Mouse (Mus musculus) intestine, postnatal 0 days (tissue): ENCODE results near the gene 4921517D22Rik. TPM values are rescaled to one million over a fixed set of nuclear protein-coding genes. Genes with fewer than 3 reads are reported as not detected.
"Not testable (repeated sequence)": the region's sequence is repeated elsewhere in the genome, so short reads cannot be mapped to it uniquely, and the experiment has no call there.

Source experiments
- ATAC-seq: fragments of 200-750 bp; cut with Nextera tagmentation; 2 replicates; pipeline ENCODE4 v1.8.0; 2017; ENCODE audit warnings: mild to moderate bottlenecking, moderate TSS enrichment, moderate library complexity
- H3K27ac ChIP-seq: fragments of 300-500 bp; sonication (generic); 2 replicates; pipeline ENCODE4 v1.5.1; 2014; ENCODE audit warnings: mild to moderate bottlenecking, low read depth, low read length, moderate library complexity
- H3K27me3 ChIP-seq: fragments of 300-500 bp; sonication (generic); replicated peaks from 2 replicates; pipeline ENCODE4 v1.6.1; 2014; ENCODE audit warnings: low read length, mixed read lengths; ENCODE audit not compliant: control insufficient read depth, insufficient read depth
- H3K36me3 ChIP-seq: fragments of 300-500 bp; sonication (generic); 2 replicates; pipeline ENCODE4 v1.6.1; 2014; ENCODE audit warnings: mild to moderate bottlenecking, moderate library complexity; ENCODE audit not compliant: control insufficient read depth, insufficient read depth
- H3K4me1 ChIP-seq: fragments of 300-500 bp; sonication (generic); replicated peaks from 2 replicates; pipeline ENCODE4 v1.6.1; 2014; ENCODE audit warnings: antibody characterized with exemption, low read length, mixed read lengths; ENCODE audit not compliant: control insufficient read depth, insufficient read depth
- H3K4me2 ChIP-seq: fragments of 300-500 bp; sonication (generic); replicated peaks from 2 replicates; pipeline ENCODE4 v1.6.1; 2014; ENCODE audit warnings: low read depth, mild to moderate bottlenecking, moderate library complexity
- H3K4me3 ChIP-seq: fragments of 300-500 bp; sonication (generic); 2 replicates; pipeline ENCODE4 v1.5.1; 2014; ENCODE audit warnings: low read depth, low read length
- H3K9ac ChIP-seq: fragments of 300-500 bp; sonication (generic); 2 replicates; pipeline ENCODE4 v1.6.1; 2014; ENCODE audit warnings: mild to moderate bottlenecking, low read depth, low read length
- H3K9me3 ChIP-seq: fragments of 300-500 bp; sonication (generic); 2 replicates; pipeline ENCODE4 v1.6.1; 2016; ENCODE audit warnings: mixed run types; ENCODE audit not compliant: control insufficient read depth
- CTCF ChIP-seq: sonication (generic); IDR thresholded peaks from 2 replicates; pipeline ENCODE4 v1.5.1; 2016; ENCODE audit warnings: low read depth, mild to moderate bottlenecking, control low read depth, antibody characterized with exemption, moderate library complexity
- WGBS: fragments of 180-500 bp; shearing (Covaris S2); extraction: QIAGEN DNeasy Blood & Tissue Kit; methylation state at CpG from one replicate; pipeline ENCODE4 v1.1.7; 2014; 5-methylcytosine and 5-hydroxymethylcytosine counted together
- polyA plus RNA-seq: library from polyadenylated mRNA; unstranded; fragments of >200 nt; fragmentation: Nextera tagmentation; extraction: Ambion mirVana; gene quantifications from 2 replicates; pipeline ENCODE4 v1.2.1, GENCODE M21; 2015

The 4921517D22Rik gene
- not detected in 2 replicates for polyA plus RNA-seq

GRCm38 (mm10) chr13:59694008-59694407 is at the start of gene 4921517D22Rik:
TSS of gene 4921517D22Rik (minus strand) at chr13:59694108.
- WGBS: 82% methylated on average over 3 of the region's 3 CpGs

GRCm38 (mm10) chr13:59741697-59742096 is 47.8 kb upstream of the 4921517D22Rik start:
- no peak overlapping the region for H3K27ac ChIP-seq
- TF ChIP-seq CTCF: peak; percentile 53
- no peaks in the 10 kb centered on the region for H3K9me3 ChIP-seq
- H3K4me3 ChIP-seq: no peak overlapping the region
- H3K9ac ChIP-seq: no peak overlapping the region
- WGBS: 66% methylated on average over 10 of the region's 10 CpGs
- H3K4me2 ChIP-seq: no peak overlapping the region
- no peaks in the 10 kb centered on the region for H3K4me1 ChIP-seq
- H3K27me3 ChIP-seq: no peaks in the 10 kb centered on the region
- no peak for ATAC-seq
- no peaks in the 10 kb centered on the region for H3K36me3 ChIP-seq

More at GRCm38 (mm10) chr13:59694008-59694407, at the start of gene 4921517D22Rik:
- Histone ChIP-seq H3K4me1 (no peaks in the 10 kb centered on the region), H3K4me3 (no peak within 1 kb of the TSS), H3K27ac (no peak within 1 kb of the TSS), H3K36me3 (no peaks in the 10 kb centered on the region), H3K4me2 (no peak within 1 kb of the TSS), H3K9me3 (no peaks in the 10 kb centered on the region), H3K27me3 (no peaks in the 10 kb centered on the region), H3K9ac (no peak within 1 kb of the TSS)
- no peak for TF ChIP-seq CTCF
- ATAC-seq: no peak

GRCm38 (mm10) chr13:59741096-59741495 is 47.2 kb upstream of the 4921517D22Rik start:
- Histone ChIP-seq H3K36me3 (no peaks in the 10 kb centered on the region), H3K4me3 (no peak overlapping the region), H3K4me2 (no peak overlapping the region), H3K9ac (no peak overlapping the region), H3K27me3 (no peaks in the 10 kb centered on the region), H3K27ac (no peak overlapping the region), H3K4me1 (no peaks in the 10 kb centered on the region), H3K9me3 (no peaks in the 10 kb centered on the region)
- no peak for ATAC-seq
- no peak for TF ChIP-seq CTCF
- WGBS: 76% methylated on average over 11 of the region's 11 CpGs

- no peaks in the 10 kb centered on the region for H3K27me3 ChIP-seq
- TF ChIP-seq CTCF: no peak
- H3K9me3 ChIP-seq: no peaks in the 10 kb centered on the region
- no peak overlapping the region for H3K9ac ChIP-seq
- no peak overlapping the region for H3K4me2 ChIP-seq
- no peak overlapping the region for H3K27ac ChIP-seq
- H3K36me3 ChIP-seq: no peaks in the 10 kb centered on the region
- no peak overlapping the region for H3K4me3 ChIP-seq
- no peak for ATAC-seq
- WGBS: 84% methylated on average over 4 of the region's 4 CpGs
- no peaks in the 10 kb centered on the region for H3K4me1 ChIP-seq
These were observed 45.5 kb upstream of the 4921517D22Rik start for GRCm38 (mm10) chr13:59739397-59739796.

GRCm38 (mm10) chr13:59738455-59738854 is 44.5 kb upstream of the 4921517D22Rik start:
- no peak for TF ChIP-seq CTCF
- no peak overlapping the region for H3K27ac ChIP-seq
- no peaks in the 10 kb centered on the region for H3K36me3 ChIP-seq
- no peak for ATAC-seq
- H3K9me3 ChIP-seq: no peaks in the 10 kb centered on the region
- H3K27me3 ChIP-seq: no peaks in the 10 kb centered on the region
- no peak overlapping the region for H3K4me3 ChIP-seq
- WGBS: 80% methylated on average over 2 of the region's 2 CpGs
- H3K4me2 ChIP-seq: no peak overlapping the region
- no peak overlapping the region for H3K9ac ChIP-seq
- no peaks in the 10 kb centered on the region for H3K4me1 ChIP-seq

GRCm38 (mm10) chr13:59735190-59735589 is 41.3 kb upstream of the 4921517D22Rik start:
- H3K9me3 ChIP-seq: no peaks in the 10 kb centered on the region
- H3K27ac ChIP-seq: no peak overlapping the region
- H3K36me3 ChIP-seq: no peaks in the 10 kb centered on the region
- peak; percentile 62 for TF ChIP-seq CTCF
- no peak overlapping the region for H3K4me3 ChIP-seq
- no peaks in the 10 kb centered on the region for H3K27me3 ChIP-seq
- H3K4me2 ChIP-seq: no peak overlapping the region
- ATAC-seq: peak; percentile 69
- H3K9ac ChIP-seq: no peak overlapping the region
- 17% methylated on average over 3 of the region's 3 CpGs for WGBS
- H3K4me1 ChIP-seq: no peaks in the 10 kb centered on the region

- not testable (repeated sequence) for H3K27ac ChIP-seq, H3K9ac ChIP-seq, H3K9me3 ChIP-seq, H3K4me3 ChIP-seq, ATAC-seq, H3K4me1 ChIP-seq, H3K36me3 ChIP-seq, H3K27me3 ChIP-seq, H3K4me2 ChIP-seq
- 11% methylated on average over 6 of the region's 6 CpGs for WGBS
These were observed 40.4 kb upstream of the 4921517D22Rik start for GRCm38 (mm10) chr13:59734347-59734746.
